Mouse (Mus musculus) forebrain, embryonic 15.5 days (tissue): ENCODE measurements around the gene Ms4a10. TPM values are rescaled to one million over a fixed set of nuclear protein-coding genes. Genes with fewer than 3 reads are reported as not detected.

Experiments used
- ATAC-seq: fragments of 200-750 bp; cut with Nextera tagmentation; replicated peaks from 2 replicates; pipeline ENCODE4 v1.8.0; 2017; ENCODE audit warnings: mild to moderate bottlenecking, moderate TSS enrichment, moderate library complexity
- H3K27ac ChIP-seq: fragments of 300-500 bp; sonication (generic); replicated peaks from 2 replicates; pipeline ENCODE4 v1.5.1; 2015; ENCODE audit warnings: mild to moderate bottlenecking, inconsistent platforms
- H3K27me3 ChIP-seq: fragments of 300-500 bp; sonication (generic); 2 replicates; pipeline ENCODE4 v1.6.1; 2015; ENCODE audit warnings: inconsistent platforms
- H3K36me3 ChIP-seq: fragments of 300-500 bp; sonication (generic); 2 replicates; pipeline ENCODE4 v1.6.1; 2015; ENCODE audit warnings: mild to moderate bottlenecking, inconsistent platforms
- H3K4me1 ChIP-seq: fragments of 300-500 bp; sonication (generic); 2 replicates; pipeline ENCODE4 v1.6.1; 2015; ENCODE audit warnings: inconsistent platforms
- H3K4me2 ChIP-seq: fragments of 300-500 bp; sonication (generic); replicated peaks from 2 replicates; pipeline ENCODE4 v1.6.1; 2015; ENCODE audit warnings: mild to moderate bottlenecking, inconsistent platforms
- H3K4me3 ChIP-seq: fragments of 300-500 bp; sonication (generic); 2 replicates; pipeline ENCODE4 v1.5.1; 2015; ENCODE audit warnings: mild to moderate bottlenecking, inconsistent platforms
- H3K9ac ChIP-seq: fragments of 300-500 bp; sonication (generic); replicated peaks from 2 replicates; pipeline ENCODE4 v1.6.1; 2015; ENCODE audit warnings: mild to moderate bottlenecking, inconsistent platforms
- H3K9me3 ChIP-seq: fragments of 300-500 bp; sonication (generic); 2 replicates; pipeline ENCODE4 v1.6.1; 2016; ENCODE audit warnings: inconsistent platforms
- WGBS: fragments of 180-500 bp; shearing (Covaris S2); methylation state at CpG from one replicate; pipeline ENCODE4 v1.1.7; 2015; ENCODE audit warnings: mixed read lengths; 5-methylcytosine and 5-hydroxymethylcytosine counted together
- polyA plus RNA-seq: library from polyadenylated mRNA; unstranded; fragments of >200 nt; fragmentation: Nextera tagmentation; extraction: Ambion mirVana; gene quantifications from 2 replicates; pipeline ENCODE4 v1.2.1, GENCODE M21; 2015

Gene Ms4a10
- polyA plus RNA-seq, 1 experiment from 2014 or later: not detected

- Histone ChIP-seq H3K4me3 (no peak overlapping the region), H3K27me3 (no peaks in the 10 kb centered on the region), H3K4me2 (no peak overlapping the region), H3K9me3 (no peaks in the 10 kb centered on the region), H3K27ac (no peak overlapping the region), H3K4me1 (peaks cover 10% of the 10 kb centered on the region), H3K36me3 (no peaks in the 10 kb centered on the region), H3K9ac (no peak overlapping the region)
- WGBS: 94% methylated on average over 5 of the region's 5 CpGs
- ATAC-seq: no peak
Measured at GRCm38 (mm10) chr19:10936077-10936476, 38.4 kb downstream of the Ms4a10 start.

- 20% methylated on average over 5 of the region's 5 CpGs for WGBS
- Histone ChIP-seq H3K4me2 (no peak overlapping the region), H3K9ac (no peak overlapping the region), H3K9me3 (no peaks in the 10 kb centered on the region), H3K27ac (no peak overlapping the region), H3K4me3 (no peak overlapping the region), H3K27me3 (no peaks in the 10 kb centered on the region), H3K36me3 (no peaks in the 10 kb centered on the region), H3K4me1 (0 out of 2 replicates have a peak, but pooled peaks cover under 1% of the 10 kb centered on the region)
- no peak for ATAC-seq
Measured at GRCm38 (mm10) chr19:10935029-10935428, 39.4 kb downstream of the Ms4a10 start.

GRCm38 (mm10) chr19:10930641-10931040 lies 43.8 kb downstream of the Ms4a10 start:
- WGBS: 98% methylated on average over 2 of the region's 2 CpGs
- Histone ChIP-seq H3K9ac (no peak overlapping the region), H3K27ac (no peak overlapping the region), H3K36me3 (no peaks in the 10 kb centered on the region), H3K4me3 (no peak overlapping the region), H3K4me2 (no peak overlapping the region), H3K4me1 (no peaks in the 10 kb centered on the region), H3K9me3 (no peaks in the 10 kb centered on the region), H3K27me3 (no peaks in the 10 kb centered on the region)
- no peak for ATAC-seq

GRCm38 (mm10) chr19:10926666-10927065 lies 47.8 kb downstream of the Ms4a10 start:
- WGBS: 43% methylated on average over 4 of the region's 4 CpGs
- H3K27ac ChIP-seq: no peak overlapping the region
- no peaks in the 10 kb centered on the region for H3K4me1 ChIP-seq
- no peak overlapping the region for H3K4me3 ChIP-seq
- H3K9ac ChIP-seq: no peak overlapping the region
- H3K36me3 ChIP-seq: no peaks in the 10 kb centered on the region
- no peak overlapping the region for H3K4me2 ChIP-seq
- H3K27me3 ChIP-seq: no peaks in the 10 kb centered on the region
- ATAC-seq: no peak
- H3K9me3 ChIP-seq: no peaks in the 10 kb centered on the region

GRCm38 (mm10) chr19:10926123-10926621 lies 48.3 kb downstream of the Ms4a10 start:
- Histone ChIP-seq H3K36me3 (no peaks in the 10 kb centered on the region), H3K4me1 (no peaks in the 10 kb centered on the region), H3K27ac (no peak overlapping the region), H3K27me3 (no peaks in the 10 kb centered on the region), H3K9me3 (no peaks in the 10 kb centered on the region), H3K4me2 (no peak overlapping the region), H3K9ac (no peak overlapping the region), H3K4me3 (no peak overlapping the region)
- 32% methylated on average over 6 of the region's 6 CpGs for WGBS
- ATAC-seq: no peak

GRCm38 (mm10) chr19:10924220-10924619 lies 50.2 kb downstream of the Ms4a10 start:
- no peak overlapping the region for H3K4me2 ChIP-seq
- no peaks in the 10 kb centered on the region for H3K27me3 ChIP-seq
- 75% methylated on average over 4 of the region's 4 CpGs for WGBS
- no peaks in the 10 kb centered on the region for H3K4me1 ChIP-seq
- H3K4me3 ChIP-seq: no peak overlapping the region
- H3K27ac ChIP-seq: no peak overlapping the region
- ATAC-seq: no peak
- H3K9me3 ChIP-seq: no peaks in the 10 kb centered on the region
- no peak overlapping the region for H3K9ac ChIP-seq
- H3K36me3 ChIP-seq: no peaks in the 10 kb centered on the region

GRCm38 (mm10) chr19:10921058-10921457 lies 53.4 kb downstream of the Ms4a10 start:
- no peak overlapping the region for H3K4me3 ChIP-seq
- no peak overlapping the region for H3K27ac ChIP-seq
- no peaks in the 10 kb centered on the region for H3K9me3 ChIP-seq
- 79% methylated on average over 3 of the region's 3 CpGs for WGBS
- no peaks in the 10 kb centered on the region for H3K4me1 ChIP-seq
- H3K27me3 ChIP-seq: no peaks in the 10 kb centered on the region
- ATAC-seq: no peak
- H3K4me2 ChIP-seq: no peak overlapping the region
- H3K36me3 ChIP-seq: no peaks in the 10 kb centered on the region
- H3K9ac ChIP-seq: no peak overlapping the region

GRCm38 (mm10) chr19:10920532-10920931 lies 53.9 kb downstream of the Ms4a10 start, which contains the start of gene Zp1:
TSS of gene Zp1 (minus strand) at chr19:10920632.
- WGBS: 82% methylated on average over 2 of the region's 2 CpGs
- no peaks in the 10 kb centered on the region for H3K27me3 ChIP-seq
- H3K9me3 ChIP-seq: no peaks in the 10 kb centered on the region
- H3K36me3 ChIP-seq: no peaks in the 10 kb centered on the region
- H3K4me2 ChIP-seq: no peak within 1 kb of the TSS
- H3K9ac ChIP-seq: no peak within 1 kb of the TSS
- H3K27ac ChIP-seq: no peak within 1 kb of the TSS
- ATAC-seq: no peak
- H3K4me1 ChIP-seq: no peaks in the 10 kb centered on the region
- no peak within 1 kb of the TSS for H3K4me3 ChIP-seq

- H3K4me2 ChIP-seq: no peak overlapping the region
- H3K4me1 ChIP-seq: no peaks in the 10 kb centered on the region
- 88% methylated on average over 10 of the region's 10 CpGs for WGBS
- no peaks in the 10 kb centered on the region for H3K36me3 ChIP-seq
- no peak overlapping the region for H3K27ac ChIP-seq
- H3K4me3 ChIP-seq: no peak overlapping the region
- peak; percentile 35; the same call in 1 of the 2 replicates for ATAC-seq
- no peaks in the 10 kb centered on the region for H3K27me3 ChIP-seq
- no peak overlapping the region for H3K9ac ChIP-seq
- H3K9me3 ChIP-seq: no peaks in the 10 kb centered on the region
Measured at GRCm38 (mm10) chr19:10918321-10918991, 56.0 kb downstream of the Ms4a10 start.

- Histone ChIP-seq H3K4me3 (no peak overlapping the region), H3K27me3 (no peaks in the 10 kb centered on the region), H3K27ac (no peak overlapping the region), H3K4me1 (no peaks in the 10 kb centered on the region), H3K4me2 (no peak overlapping the region), H3K36me3 (no peaks in the 10 kb centered on the region), H3K9me3 (no peaks in the 10 kb centered on the region), H3K9ac (no peak overlapping the region)
- ATAC-seq: no peak
- 70% methylated on average over 5 of the region's 5 CpGs for WGBS
Measured at GRCm38 (mm10) chr19:10916506-10916905, 58.0 kb downstream of the Ms4a10 start.

- no peak overlapping the region for H3K27ac ChIP-seq
- WGBS: 78% methylated on average over 2 of the region's 2 CpGs
- no peak overlapping the region for H3K9ac ChIP-seq
- H3K4me1 ChIP-seq: no peaks in the 10 kb centered on the region
- ATAC-seq: no peak
- H3K9me3 ChIP-seq: no peaks in the 10 kb centered on the region
- no peaks in the 10 kb centered on the region for H3K27me3 ChIP-seq
- H3K36me3 ChIP-seq: no peaks in the 10 kb centered on the region
- H3K4me2 ChIP-seq: no peak overlapping the region
- no peak overlapping the region for H3K4me3 ChIP-seq
Measured at GRCm38 (mm10) chr19:10914870-10915269, 59.6 kb downstream of the Ms4a10 start.

- H3K36me3 ChIP-seq: no peaks in the 10 kb centered on the region
- no peak overlapping the region for H3K4me3 ChIP-seq
- no peak overlapping the region for H3K4me2 ChIP-seq
- ATAC-seq: no peak
- WGBS: 79% methylated on average over 7 of the region's 7 CpGs
- H3K9me3 ChIP-seq: no peaks in the 10 kb centered on the region
- no peak overlapping the region for H3K9ac ChIP-seq
- no peak overlapping the region for H3K27ac ChIP-seq
- no peaks in the 10 kb centered on the region for H3K27me3 ChIP-seq
- no peaks in the 10 kb centered on the region for H3K4me1 ChIP-seq
Measured at GRCm38 (mm10) chr19:10914291-10914690, 60.2 kb downstream of the Ms4a10 start.
